Mouse (Mus musculus) megakaryocyte, embryonic 14.5 days (primary cell): Measurements from ENCODE around the gene Esf1. TPM values are rescaled to one million over a fixed set of nuclear protein-coding genes. Genes with fewer than 3 reads are reported as not detected.
"Not testable (repeated sequence)": the region's sequence is repeated elsewhere in the genome, so short reads cannot be mapped to it uniquely, and the experiment has no call there.

Source experiments
- H3K27me3 ChIP-seq: replicated peaks from 2 replicates; pipeline ENCODE3; 2012; ENCODE audit warnings: inconsistent platforms
- H3K36me3 ChIP-seq: replicated peaks from 2 replicates; pipeline ENCODE3; 2012; ENCODE audit warnings: low read length, inconsistent platforms, mixed read lengths
- H3K4me1 ChIP-seq: 2 replicates; pipeline ENCODE4 v1.6.1; 2012; ENCODE audit warnings: inconsistent platforms
- H3K4me3 ChIP-seq: replicated peaks from 2 replicates; pipeline ENCODE3; 2012; ENCODE audit warnings: moderate library complexity, mild to moderate bottlenecking, inconsistent platforms
- H3K9me3 ChIP-seq: 2 replicates; pipeline ENCODE4 v1.6.1; 2012; ENCODE audit warnings: inconsistent platforms
- FLI1 ChIP-seq: IDR thresholded peaks from 2 replicates; pipeline ENCODE4 v1.6.1; 2012; ENCODE audit warnings: low read length, inconsistent platforms, mixed read lengths
- GATA1 ChIP-seq: IDR thresholded peaks from 3 replicates; pipeline ENCODE4 v1.6.1; 2012; ENCODE audit warnings: mixed read lengths, low read length, inconsistent platforms, borderline replicate concordance
- polyA plus RNA-seq: library from polyadenylated mRNA; stranded (reverse); fragments of >175 nt; gene quantifications from 2 replicates; pipeline ENCODE4 v1.2.3, GENCODE M21; 2012; ENCODE audit warnings: low replicate concordance; ENCODE audit not compliant: insufficient read depth

Gene Esf1
- 1.8 TPM in 1 of 2 replicates, not detected in the other for polyA plus RNA-seq

DNA sequence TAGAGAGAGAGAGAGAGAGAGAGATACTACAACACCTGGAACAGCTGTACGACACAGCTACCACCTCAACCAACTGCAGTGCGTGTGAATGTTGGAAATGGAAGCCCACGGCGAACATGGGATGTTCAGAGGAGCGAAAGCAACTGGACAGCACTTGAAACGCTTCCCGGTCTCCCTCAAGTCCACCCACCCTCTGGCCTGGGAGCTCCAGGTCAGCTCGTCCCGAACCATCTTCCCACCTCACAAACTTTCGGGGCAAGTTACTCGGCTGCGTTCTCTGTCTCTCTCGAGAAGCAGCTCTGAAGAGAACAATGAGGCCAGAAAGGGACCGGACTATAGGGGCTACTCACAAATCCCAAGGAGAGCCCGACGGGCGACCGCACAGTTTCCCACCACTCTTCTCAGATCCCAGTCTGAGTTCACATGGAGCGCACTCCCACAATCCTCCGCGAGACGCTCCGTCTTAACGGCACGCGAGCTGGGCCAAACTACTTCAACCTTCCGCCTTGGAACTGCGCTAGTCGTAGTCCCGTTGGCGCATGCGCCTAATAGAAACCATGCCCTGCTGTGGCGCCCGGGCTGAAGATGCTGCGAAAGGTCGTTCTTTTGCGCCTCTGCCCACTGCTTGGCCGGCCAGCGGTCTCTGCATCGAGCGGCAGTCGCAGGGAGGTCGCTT, at the start of gene Esf1, which contains the start of gene Ndufaf5:
Gene Esf1 (minus strand): TSS at position 438 of the 676 bp plus-strand sequence.
Gene Ndufaf5 (plus strand): TSS at position 523 of the 676 bp plus-strand sequence.
- Histone ChIP-seq H3K36me3 (peaks cover 29% of the 10 kb centered on the region), H3K9me3 (no peaks in the 10 kb centered on the region), H3K4me1 (peaks cover 31% of the 10 kb centered on the region), H3K27me3 (no peaks in the 10 kb centered on the region), H3K4me3 (peak within 1 kb of the TSS; percentile 98)
- TF ChIP-seq GATA1 (no peak), FLI1 (no peak)

DNA sequence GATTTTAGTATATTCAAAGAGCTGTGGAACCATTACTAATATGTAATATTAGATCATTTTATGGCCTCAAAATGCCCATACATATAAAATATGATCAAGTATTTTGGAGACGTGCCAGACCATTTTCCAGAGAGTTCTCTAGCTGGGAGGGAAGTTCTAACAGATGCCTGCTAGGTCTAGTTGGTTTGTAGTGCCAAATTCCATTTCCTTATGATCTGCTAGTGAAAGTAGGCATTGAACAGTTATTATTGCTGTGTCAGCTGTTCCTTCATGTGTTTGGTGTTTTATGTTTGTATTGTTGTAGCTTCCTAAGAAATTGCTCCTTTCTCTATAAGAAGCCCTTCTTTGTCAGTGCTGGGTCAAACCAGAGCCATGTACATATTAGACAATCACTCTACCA, 45.6 kb upstream of the Esf1 start:
- H3K36me3 ChIP-seq: no peaks in the 10 kb centered on the region
- TF ChIP-seq GATA1 (no peak), FLI1 (no peak)
- no peak overlapping the region for H3K4me3 ChIP-seq
- 0 out of 2 replicates have a peak, but pooled peaks cover 3% of the 10 kb centered on the region for H3K4me1 ChIP-seq
- H3K27me3 ChIP-seq: no peaks in the 10 kb centered on the region
- 0 out of 2 replicates have a peak, but pooled peaks cover 3% of the 10 kb centered on the region for H3K9me3 ChIP-seq

DNA sequence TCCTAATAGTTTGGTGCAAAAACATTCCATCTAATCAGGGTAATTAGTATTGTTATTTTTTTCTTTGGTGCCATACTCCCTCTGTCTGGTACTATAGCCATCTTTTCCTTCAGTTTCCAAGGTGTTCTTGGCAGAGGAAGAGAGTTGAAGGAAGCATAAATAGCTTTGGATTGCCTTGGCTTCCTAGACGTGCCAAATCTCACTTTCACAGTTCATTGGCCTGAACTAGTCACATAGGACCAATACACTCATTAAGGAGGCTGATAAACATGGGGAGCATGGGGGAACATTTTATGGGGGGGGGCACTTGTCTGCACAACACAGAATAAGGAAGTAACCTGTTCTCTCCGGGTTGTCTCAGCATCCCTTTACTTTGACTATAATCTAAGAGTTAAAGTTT, 45.1 kb upstream of the Esf1 start:
- Histone ChIP-seq H3K9me3 (0 out of 2 replicates have a peak, but pooled peaks cover 3% of the 10 kb centered on the region), H3K4me3 (no peak overlapping the region), H3K4me1 (0 out of 2 replicates have a peak, but pooled peaks cover 3% of the 10 kb centered on the region), H3K27me3 (no peaks in the 10 kb centered on the region), H3K36me3 (no peaks in the 10 kb centered on the region)
- no peak for TF ChIP-seq GATA1
- TF ChIP-seq FLI1: no peak

DNA sequence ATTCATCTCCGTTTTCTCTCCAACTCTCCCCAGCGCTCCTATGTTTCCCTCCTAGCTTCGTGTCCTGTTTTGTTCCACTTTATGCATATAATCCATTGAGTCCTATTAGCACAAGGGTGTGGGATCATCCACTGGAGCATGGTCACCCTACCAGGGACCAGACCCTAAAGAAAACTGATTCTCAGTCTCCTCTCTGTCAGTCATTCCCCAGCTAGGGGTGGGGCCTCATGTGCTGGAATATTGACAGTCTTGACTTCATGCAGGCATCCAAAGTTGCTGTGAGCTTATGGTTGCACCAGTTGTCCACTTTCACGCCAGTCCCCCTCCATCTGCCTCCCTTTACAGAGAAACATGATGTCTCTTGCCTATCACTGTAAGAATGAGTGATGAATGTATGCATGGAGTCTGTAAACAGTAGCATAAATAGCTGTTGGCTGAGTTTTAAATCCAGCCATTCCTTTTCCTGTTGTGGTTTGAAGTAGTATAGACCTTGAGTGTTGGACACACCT, 44.2 kb upstream of the Esf1 start:
- Histone ChIP-seq H3K4me3 (no peak overlapping the region), H3K36me3 (no peaks in the 10 kb centered on the region), H3K4me1 (0 out of 2 replicates have a peak, but pooled peaks cover 3% of the 10 kb centered on the region), H3K9me3 (no peaks in the 10 kb centered on the region), H3K27me3 (no peaks in the 10 kb centered on the region)
- TF ChIP-seq FLI1 (no peak), GATA1 (no peak)

DNA sequence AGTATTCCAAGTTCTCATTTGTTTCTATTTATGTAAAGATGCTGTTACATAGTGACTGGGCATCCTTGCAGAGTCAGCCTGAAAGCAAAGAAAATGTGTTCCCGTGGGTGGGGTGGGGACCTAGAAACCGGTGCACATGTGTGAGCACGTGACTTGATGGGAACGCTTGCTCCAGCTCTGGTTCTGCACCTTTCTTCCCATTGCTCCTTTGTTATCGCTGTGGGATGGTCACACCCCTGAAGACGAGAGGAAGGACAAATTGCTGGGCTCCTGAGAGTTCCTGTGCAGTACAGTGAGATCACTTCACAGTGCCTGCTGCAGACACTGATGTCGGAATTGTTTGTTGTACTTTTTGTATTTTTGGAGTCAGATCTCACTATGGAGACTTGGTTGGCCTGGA, 33.4 kb upstream of the Esf1 start:
- Histone ChIP-seq H3K4me1 (peaks cover 28% of the 10 kb centered on the region), H3K36me3 (peaks cover 73% of the 10 kb centered on the region), H3K27me3 (no peaks in the 10 kb centered on the region), H3K4me3 (no peak overlapping the region), H3K9me3 (no peaks in the 10 kb centered on the region)
- TF ChIP-seq FLI1 (no peak), GATA1 (no peak)

DNA sequence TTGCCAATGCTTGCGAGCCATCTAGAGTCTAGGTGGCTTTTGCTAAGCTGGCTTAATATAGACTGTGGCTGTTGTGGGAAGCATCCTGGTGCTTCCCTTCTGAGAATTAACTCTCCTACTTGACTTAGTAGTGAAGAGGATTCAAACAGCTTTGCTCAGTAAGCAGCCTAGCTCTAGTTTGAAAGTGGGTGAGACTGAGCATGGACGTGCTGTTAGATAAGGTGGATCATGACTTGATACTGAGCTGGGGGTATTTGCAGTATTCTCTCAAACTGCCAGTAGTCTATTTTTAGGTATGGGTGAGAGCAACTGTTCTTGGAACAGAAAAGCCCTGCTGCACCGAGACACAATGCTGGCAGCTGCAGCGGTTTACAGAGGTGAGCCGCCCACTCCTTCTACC, 32.2 kb upstream of the Esf1 start:
- Histone ChIP-seq H3K4me3 (no peak overlapping the region), H3K36me3 (peaks cover 83% of the 10 kb centered on the region), H3K4me1 (peaks cover 32% of the 10 kb centered on the region), H3K9me3 (no peaks in the 10 kb centered on the region), H3K27me3 (no peaks in the 10 kb centered on the region)
- no peak for TF ChIP-seq GATA1
- no peak for TF ChIP-seq FLI1

DNA sequence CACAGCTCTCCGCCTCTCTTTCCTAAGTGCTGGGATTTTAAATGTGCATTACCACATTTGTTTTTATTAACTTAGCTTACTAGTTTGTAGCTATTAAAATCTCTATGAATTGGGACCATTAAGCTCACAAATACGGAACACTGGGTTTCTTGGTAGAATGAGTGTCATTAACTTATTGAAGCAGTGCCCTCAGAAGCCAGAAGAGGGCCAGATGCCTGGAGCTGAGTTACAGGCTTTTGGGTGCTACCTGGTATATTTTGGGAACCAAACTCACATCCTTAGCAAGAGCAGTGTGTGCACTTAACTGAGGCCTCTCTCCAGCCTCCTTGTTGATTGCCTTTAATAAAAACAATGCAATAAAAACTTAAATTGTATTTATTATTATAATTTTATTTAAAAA, 30.3 kb upstream of the Esf1 start:
- Histone ChIP-seq H3K9me3 (no peaks in the 10 kb centered on the region), H3K36me3 (peaks cover 84% of the 10 kb centered on the region), H3K4me3 (no peak overlapping the region), H3K4me1 (peaks cover 37% of the 10 kb centered on the region), H3K27me3 (no peaks in the 10 kb centered on the region)
- TF ChIP-seq GATA1: no peak
- no peak for TF ChIP-seq FLI1

DNA sequence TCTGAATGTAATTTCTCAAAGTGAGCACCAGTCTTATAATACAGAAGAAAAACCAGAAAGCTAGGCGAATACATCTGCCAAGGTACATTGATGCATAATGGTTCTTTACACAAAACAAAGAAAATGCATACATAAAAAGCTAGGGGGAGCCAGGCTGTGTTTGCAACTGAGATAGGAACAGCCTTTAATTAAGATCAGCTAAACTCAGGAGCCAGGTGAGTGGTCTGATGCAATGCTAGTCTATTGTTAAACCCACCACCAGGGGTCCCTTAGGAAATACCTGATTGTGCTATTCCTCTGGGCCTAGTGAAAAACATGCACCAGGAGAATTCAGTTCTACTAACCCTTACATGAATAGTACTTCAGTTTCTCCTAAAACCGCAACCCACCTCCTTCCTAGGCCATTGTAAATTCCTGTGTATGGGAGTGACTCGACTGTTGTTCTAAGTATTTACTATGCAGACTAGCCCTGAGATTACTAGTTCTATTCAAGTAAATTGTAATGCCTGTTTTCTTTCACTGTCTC, 15.4 kb upstream of the Esf1 start:
- not testable (repeated sequence) for H3K27me3 ChIP-seq, H3K4me3 ChIP-seq, H3K4me1 ChIP-seq, H3K9me3 ChIP-seq
- peaks cover 71% of the 10 kb centered on the region for H3K36me3 ChIP-seq

DNA sequence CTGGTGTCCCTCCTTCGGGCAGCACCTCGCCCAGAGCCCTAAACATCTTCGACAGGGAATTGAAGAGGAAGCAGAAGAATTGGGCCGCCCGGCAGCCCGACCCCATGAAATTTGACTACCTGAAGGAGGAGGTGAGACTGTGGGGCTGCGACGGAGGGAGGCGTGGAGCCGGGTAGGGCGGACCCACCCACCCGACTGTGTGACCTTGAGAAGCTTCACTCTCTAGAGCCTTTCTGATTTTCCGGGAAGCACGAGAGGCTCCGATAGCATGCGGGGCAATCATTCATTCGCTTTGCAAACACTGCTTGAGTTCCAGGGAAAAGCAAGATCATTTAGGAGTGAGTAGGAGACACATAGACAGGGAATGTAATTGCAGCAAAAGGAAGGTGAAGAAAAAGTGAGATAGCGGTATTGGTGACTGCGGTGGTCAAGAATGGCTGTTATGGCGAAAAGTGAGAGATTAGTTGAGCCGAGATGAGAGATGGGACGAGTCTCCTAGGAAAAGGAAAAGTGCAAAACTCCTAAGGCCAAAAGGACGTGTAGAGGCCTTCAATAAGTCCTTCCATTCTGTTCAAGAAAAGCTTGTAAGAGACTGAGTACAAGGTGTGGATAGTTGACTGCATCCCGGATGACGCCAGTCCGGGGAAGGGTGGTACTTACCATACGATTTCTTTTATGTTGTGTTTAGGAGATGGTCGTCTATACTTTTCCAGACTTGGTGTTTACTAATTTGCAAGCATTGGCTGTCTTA, 614 bp upstream of the Esf1 start:
- Histone ChIP-seq H3K27me3 (no peaks in the 10 kb centered on the region), H3K4me1 (peaks cover 29% of the 10 kb centered on the region), H3K9me3 (no peaks in the 10 kb centered on the region), H3K36me3 (peaks cover 34% of the 10 kb centered on the region), H3K4me3 (peak overlapping the region; percentile 98)
- TF ChIP-seq FLI1: no peak
- TF ChIP-seq GATA1: no peak

DNA sequence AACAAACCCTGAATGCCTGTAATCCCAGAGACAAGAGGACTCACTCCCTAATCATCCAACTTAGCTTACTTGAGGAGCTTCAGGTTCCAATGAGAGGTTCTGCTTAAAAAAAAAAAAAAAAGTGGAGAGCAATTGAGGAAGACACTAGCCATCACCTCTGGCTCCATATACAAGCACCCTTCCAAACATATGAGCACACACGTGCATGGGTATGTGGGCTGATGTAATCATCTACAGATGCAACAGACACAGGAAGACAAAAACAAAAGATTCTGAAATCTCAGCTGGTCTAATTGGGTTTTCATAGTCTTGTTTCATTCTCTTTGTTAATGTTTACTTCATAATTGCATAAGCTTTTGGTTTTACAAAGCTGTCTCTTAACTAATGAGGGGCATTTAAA, 1.3 kb downstream of the Esf1 start:
- no peak for TF ChIP-seq FLI1
- no peak for TF ChIP-seq GATA1
- no peaks in the 10 kb centered on the region for H3K9me3 ChIP-seq
- H3K36me3 ChIP-seq: peaks cover 35% of the 10 kb centered on the region
- H3K4me3 ChIP-seq: peak overlapping the region; percentile 76
- H3K27me3 ChIP-seq: no peaks in the 10 kb centered on the region
- peaks cover 36% of the 10 kb centered on the region for H3K4me1 ChIP-seq
